Mouse (Mus musculus) liver, embryonic 13.5 days (tissue): ENCODE data around the gene Tab1. TPM values are rescaled to one million over a fixed set of nuclear protein-coding genes. Genes with fewer than 3 reads are reported as not detected.
A peak's percentile ranks its signal among the peaks of the same experiment; 100 is the strongest.

Experiments
- ATAC-seq: fragments of 200-750 bp; cut with Nextera tagmentation; 2 replicates; pipeline ENCODE4 v1.8.0; 2017; ENCODE audit warnings: low read depth, mild to moderate bottlenecking, moderate number of reproducible peaks, moderate library complexity
- DNase-seq: peaks from one replicate; pipeline ENCODE4 v3.0.0; 2022
- H3K27ac ChIP-seq: fragments of 300-500 bp; sonication (generic); 2 replicates; pipeline ENCODE4 v1.5.1; 2015; ENCODE audit warnings: moderate library complexity, mild to moderate bottlenecking, inconsistent platforms
- H3K27me3 ChIP-seq: fragments of 300-500 bp; sonication (generic); 2 replicates; pipeline ENCODE4 v1.6.1; 2015; ENCODE audit warnings: mild to moderate bottlenecking, inconsistent platforms
- H3K36me3 ChIP-seq: fragments of 300-500 bp; sonication (generic); 2 replicates; pipeline ENCODE4 v1.6.1; 2015; ENCODE audit warnings: mild to moderate bottlenecking, inconsistent platforms
- H3K4me1 ChIP-seq: fragments of 300-500 bp; sonication (generic); replicated peaks from 2 replicates; pipeline ENCODE4 v1.6.1; 2015; ENCODE audit warnings: inconsistent platforms
- H3K4me2 ChIP-seq: fragments of 300-500 bp; sonication (generic); 2 replicates; pipeline ENCODE4 v1.6.1; 2015; ENCODE audit warnings: inconsistent platforms, mild to moderate bottlenecking, moderate library complexity
- H3K4me3 ChIP-seq: fragments of 300-500 bp; sonication (generic); replicated peaks from 2 replicates; pipeline ENCODE4 v1.5.1; 2015; ENCODE audit warnings: mild to moderate bottlenecking, inconsistent platforms
- H3K9ac ChIP-seq: fragments of 300-500 bp; sonication (generic); 2 replicates; pipeline ENCODE4 v1.6.1; 2015; ENCODE audit warnings: mild to moderate bottlenecking, inconsistent platforms
- H3K9me3 ChIP-seq: fragments of 300-500 bp; sonication (generic); replicated peaks from 2 replicates; pipeline ENCODE4 v1.6.1; 2016; ENCODE audit warnings: inconsistent platforms
- WGBS: fragments of 180-500 bp; shearing (Covaris S2); methylation state at CpG from one replicate; pipeline ENCODE4 v1.1.7; 2015; ENCODE audit not compliant: insufficient replicate concordance; 5-methylcytosine and 5-hydroxymethylcytosine counted together
- polyA plus RNA-seq: library from polyadenylated mRNA; unstranded; fragments of >200 nt; fragmentation: Nextera tagmentation; extraction: Ambion mirVana; gene quantifications from 2 replicates; pipeline ENCODE4 v1.2.1, GENCODE M21; 2015

Gene Tab1
- polyA plus RNA-seq, 1 experiment from 2014 or later = 12.5 TPM

GRCm38 (mm10) chr15:80149517-80149916, 16.6 kb downstream of the Tab1 start:
- no peaks in the 10 kb centered on the region for H3K9me3 ChIP-seq
- H3K27me3 ChIP-seq = no peaks in the 10 kb centered on the region
- no peak overlapping the region for H3K4me2 ChIP-seq
- H3K4me3 ChIP-seq = no peak overlapping the region
- no peak overlapping the region for H3K9ac ChIP-seq
- H3K36me3 ChIP-seq = peaks cover 74% of the 10 kb centered on the region
- no peak overlapping the region for H3K27ac ChIP-seq
- DNase-seq = no peak
- 85% methylated on average over 7 of the region's 7 CpGs for WGBS
- peaks cover 26% of the 10 kb centered on the region for H3K4me1 ChIP-seq
- no peak for ATAC-seq

DNA sequence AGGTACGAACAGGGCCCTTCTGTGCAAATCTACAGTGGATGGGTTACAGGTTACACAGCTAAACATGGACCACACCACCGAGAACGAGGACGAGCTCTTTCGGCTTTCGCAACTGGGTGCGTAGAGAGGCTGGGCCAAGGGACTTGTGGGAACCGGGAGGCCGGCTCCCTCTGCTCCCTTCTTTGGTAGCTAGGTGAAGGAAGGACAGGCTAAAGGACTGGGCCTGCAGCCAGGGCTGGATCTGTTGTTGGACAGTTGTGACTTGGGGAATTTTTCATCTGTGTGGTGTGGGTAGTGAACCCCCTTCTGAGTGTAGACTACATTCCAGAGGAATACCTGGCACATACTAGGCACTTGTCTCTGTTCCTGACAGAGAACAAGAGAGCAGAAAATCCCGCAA, 19.7 kb downstream of the Tab1 start:
- no peaks in the 10 kb centered on the region for H3K9me3 ChIP-seq
- no peak overlapping the region for H3K4me2 ChIP-seq
- H3K36me3 ChIP-seq = peaks cover 96% of the 10 kb centered on the region
- H3K4me3 ChIP-seq = no peak overlapping the region
- no peaks in the 10 kb centered on the region for H3K27me3 ChIP-seq
- H3K9ac ChIP-seq = no peak overlapping the region
- no peak for ATAC-seq
- WGBS = 92% methylated on average over 10 of the region's 10 CpGs
- H3K4me1 ChIP-seq = peaks cover 6% of the 10 kb centered on the region; the same call in 1 of the 2 replicates
- no peak overlapping the region for H3K27ac ChIP-seq
- no peak for DNase-seq

GRCm38 (mm10) chr15:80153757-80154156, 20.8 kb downstream of the Tab1 start:
- ATAC-seq = no peak
- no peaks in the 10 kb centered on the region for H3K27me3 ChIP-seq
- H3K27ac ChIP-seq = no peak overlapping the region
- peaks cover 98% of the 10 kb centered on the region for H3K36me3 ChIP-seq
- H3K9me3 ChIP-seq = no peaks in the 10 kb centered on the region
- 80% methylated on average over 11 of the region's 11 CpGs for WGBS
- H3K9ac ChIP-seq = no peak overlapping the region
- H3K4me1 ChIP-seq = peaks cover 14% of the 10 kb centered on the region
- H3K4me2 ChIP-seq = no peak overlapping the region
- no peak for DNase-seq
- H3K4me3 ChIP-seq = no peak overlapping the region

GRCm38 (mm10) chr15:80155707-80156106, 22.8 kb downstream of the Tab1 start:
- peaks cover 98% of the 10 kb centered on the region for H3K36me3 ChIP-seq

GRCm38 (mm10) chr15:80157197-80157943, 24.4 kb downstream of the Tab1 start:
- DNase-seq (no peak), ATAC-seq (no peak)
- Histone ChIP-seq H3K4me3 (no peak overlapping the region), H3K9ac (no peak overlapping the region), H3K27me3 (no peaks in the 10 kb centered on the region), H3K4me2 (no peak overlapping the region), H3K36me3 (peaks cover 98% of the 10 kb centered on the region), H3K27ac (no peak overlapping the region), H3K9me3 (no peaks in the 10 kb centered on the region), H3K4me1 (peaks cover 26% of the 10 kb centered on the region)
- 86% methylated on average over 22 of the region's 22 CpGs for WGBS

More at GRCm38 (mm10) chr15:80155707-80156106, 22.8 kb downstream of the Tab1 start:
- peaks cover 26% of the 10 kb centered on the region for H3K4me1 ChIP-seq
- no peak for ATAC-seq
- no peak overlapping the region for H3K4me2 ChIP-seq
- no peak overlapping the region for H3K9ac ChIP-seq
- WGBS = 88% methylated on average over 8 of the region's 8 CpGs
- no peak overlapping the region for H3K27ac ChIP-seq
- no peaks in the 10 kb centered on the region for H3K27me3 ChIP-seq
- no peaks in the 10 kb centered on the region for H3K9me3 ChIP-seq
- H3K4me3 ChIP-seq = no peak overlapping the region
- DNase-seq = no peak

- no peaks in the 10 kb centered on the region for H3K9me3 ChIP-seq
- H3K27ac ChIP-seq = peak overlapping the region; percentile 63; the same call in 1 of the 2 replicates
- 74% methylated on average over 5 of the region's 5 CpGs for WGBS
- no peak overlapping the region for H3K4me2 ChIP-seq
- peaks cover 26% of the 10 kb centered on the region for H3K4me1 ChIP-seq
- H3K9ac ChIP-seq = no peak overlapping the region
- peaks cover 90% of the 10 kb centered on the region for H3K36me3 ChIP-seq
- H3K27me3 ChIP-seq = no peaks in the 10 kb centered on the region
- no peak for DNase-seq
- H3K4me3 ChIP-seq = no peak overlapping the region
- no peak for ATAC-seq
Measured at GRCm38 (mm10) chr15:80158001-80158706, 25.2 kb downstream of the Tab1 start.

- no peaks in the 10 kb centered on the region for H3K27me3 ChIP-seq
- H3K27ac ChIP-seq = peak overlapping the region; percentile 63
- ATAC-seq = no peak
- no peak overlapping the region for H3K4me3 ChIP-seq
- 71% methylated on average over 4 of the region's 4 CpGs for WGBS
- H3K9me3 ChIP-seq = no peaks in the 10 kb centered on the region
- no peak overlapping the region for H3K4me2 ChIP-seq
- H3K4me1 ChIP-seq = peaks cover 26% of the 10 kb centered on the region
- no peak overlapping the region for H3K9ac ChIP-seq
- peaks cover 85% of the 10 kb centered on the region for H3K36me3 ChIP-seq
- DNase-seq = no peak
Measured at GRCm38 (mm10) chr15:80158707-80159090, 25.8 kb downstream of the Tab1 start.

DNA sequence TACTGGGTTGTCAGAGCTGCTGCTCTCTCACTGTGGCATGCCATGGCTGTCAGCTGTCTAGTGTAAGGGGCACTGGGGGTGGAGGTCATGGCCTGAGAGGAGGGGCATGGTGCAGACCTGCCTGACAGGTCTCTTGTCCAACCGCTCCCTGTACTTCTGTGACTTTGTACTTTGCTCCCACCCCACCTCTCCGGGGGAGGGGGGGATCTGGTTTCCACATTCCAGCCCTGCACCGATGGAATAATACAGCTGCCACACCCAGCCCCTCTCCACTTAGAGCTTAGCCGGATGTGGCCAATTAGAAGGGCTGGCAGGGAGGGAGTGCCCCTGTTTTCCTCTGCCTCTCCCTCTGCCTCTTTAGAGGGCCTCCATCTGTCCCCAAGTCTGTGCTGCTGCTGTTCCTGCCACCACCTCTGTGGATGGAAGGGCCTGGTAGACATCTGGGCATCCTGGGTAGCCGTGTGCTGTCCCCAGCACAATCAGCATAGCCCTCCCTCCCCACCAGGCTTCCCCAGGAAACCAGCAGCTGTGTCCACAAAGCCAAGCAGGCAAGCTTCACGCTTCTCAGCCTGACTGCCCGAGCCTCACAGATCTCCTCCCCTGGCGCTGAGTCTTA, 26.5 kb downstream of the Tab1 start:
- ATAC-seq = peak; percentile 77
- no peak for DNase-seq
- Histone ChIP-seq H3K36me3 (peaks cover 78% of the 10 kb centered on the region), H3K27me3 (no peaks in the 10 kb centered on the region), H3K4me1 (peaks cover 26% of the 10 kb centered on the region), H3K4me2 (no peak overlapping the region), H3K27ac (peak overlapping the region; percentile 63), H3K4me3 (no peak overlapping the region), H3K9me3 (no peaks in the 10 kb centered on the region), H3K9ac (no peak overlapping the region)
- 60% methylated on average over 8 of the region's 8 CpGs for WGBS

DNA sequence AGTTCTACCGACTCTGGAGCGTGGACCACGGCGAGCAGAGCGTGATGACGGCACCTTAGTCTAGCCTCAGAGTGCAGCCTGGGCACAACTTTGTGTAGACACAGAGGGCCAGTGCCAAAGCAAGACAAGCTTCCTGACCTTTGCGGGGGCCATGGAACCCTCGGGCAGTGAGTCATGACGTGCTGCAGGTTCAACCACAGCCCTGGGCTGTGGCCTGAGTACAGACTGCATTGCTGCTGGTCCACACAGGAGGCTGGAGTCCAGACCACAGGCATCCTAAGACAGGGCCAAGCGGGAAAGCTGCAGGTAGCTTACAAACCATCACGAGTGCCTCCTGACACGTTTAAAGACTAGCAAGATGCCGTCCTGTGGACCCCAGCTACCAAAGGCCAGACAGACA, 27.3 kb downstream of the Tab1 start:
- Histone ChIP-seq H3K27me3 (no peaks in the 10 kb centered on the region), H3K9me3 (no peaks in the 10 kb centered on the region), H3K4me3 (no peak overlapping the region), H3K9ac (peak overlapping the region; percentile 4; the same call in 1 of the 2 replicates), H3K4me1 (peaks cover 26% of the 10 kb centered on the region), H3K36me3 (peaks cover 70% of the 10 kb centered on the region), H3K4me2 (no peak overlapping the region), H3K27ac (peak overlapping the region; percentile 58)
- DNase-seq = no peak
- ATAC-seq = no peak
- WGBS = 87% methylated on average over 13 of the region's 13 CpGs

- no peaks in the 10 kb centered on the region for H3K27me3 ChIP-seq
- WGBS = 85% methylated on average over 4 of the region's 4 CpGs
- H3K36me3 ChIP-seq = peaks cover 65% of the 10 kb centered on the region
- ATAC-seq = no peak
- no peak overlapping the region for H3K9ac ChIP-seq
- no peak for DNase-seq
- H3K4me3 ChIP-seq = no peak overlapping the region
- H3K27ac ChIP-seq = no peak overlapping the region
- no peaks in the 10 kb centered on the region for H3K9me3 ChIP-seq
- H3K4me2 ChIP-seq = no peak overlapping the region
- H3K4me1 ChIP-seq = peaks cover 26% of the 10 kb centered on the region
Measured at GRCm38 (mm10) chr15:80160726-80161125, 27.8 kb downstream of the Tab1 start.

DNA sequence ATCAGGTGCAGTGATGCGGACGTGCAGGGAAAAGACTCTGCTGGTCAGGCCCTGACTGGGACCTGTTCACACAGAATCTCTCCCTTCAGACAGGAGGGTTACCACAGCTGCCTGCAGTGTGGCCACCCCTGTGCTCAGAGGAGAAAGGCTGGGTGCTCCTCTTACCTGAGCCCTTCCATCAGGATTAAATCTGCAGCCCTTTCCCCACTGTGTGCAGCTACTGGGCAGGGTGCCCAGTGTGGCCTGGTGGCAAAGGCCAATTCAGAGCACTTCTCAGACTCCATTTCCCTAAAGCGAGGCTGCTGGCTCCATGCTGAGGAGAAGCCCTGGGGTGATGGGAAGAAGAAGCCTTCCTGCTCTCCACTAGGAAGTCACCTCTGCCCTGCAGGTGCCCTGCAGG, 28.3 kb downstream of the Tab1 start:
- H3K36me3 ChIP-seq = peaks cover 60% of the 10 kb centered on the region
- 96% methylated on average over 3 of the region's 3 CpGs for WGBS
- no peak overlapping the region for H3K4me2 ChIP-seq
- no peak overlapping the region for H3K27ac ChIP-seq
- no peaks in the 10 kb centered on the region for H3K9me3 ChIP-seq
- H3K4me3 ChIP-seq = no peak overlapping the region
- no peak overlapping the region for H3K9ac ChIP-seq
- no peaks in the 10 kb centered on the region for H3K27me3 ChIP-seq
- peaks cover 26% of the 10 kb centered on the region for H3K4me1 ChIP-seq
- ATAC-seq (no peak), DNase-seq (no peak)
